Mouse (Mus musculus) C2C12 (cell line): Measurements from ENCODE around the gene Kctd6.

Experiments
- CEBPB ChIP-seq: IDR thresholded peaks from one replicate; pipeline ENCODE4 v1.6.1; 2011; ENCODE audit warnings: low read depth, mild to moderate bottlenecking, control low read depth, moderate library complexity
- CTCF ChIP-seq: IDR thresholded peaks from one replicate; pipeline ENCODE4 v1.5.1; 2011; ENCODE audit not compliant: control insufficient read depth, insufficient read depth, insufficient read length
- FOSL1 ChIP-seq: IDR thresholded peaks from one replicate; pipeline ENCODE4 v1.8.0; 2011; ENCODE audit warnings: mild to moderate bottlenecking, low read length; ENCODE audit not compliant: poor library complexity, insufficient read depth, severe bottlenecking
- MAX ChIP-seq: IDR thresholded peaks from one replicate; pipeline ENCODE4 v1.6.1; 2011; ENCODE audit warnings: mild to moderate bottlenecking, control low read depth
- MYOD1 ChIP-seq: IDR thresholded peaks from one replicate; pipeline ENCODE4 v1.6.1; 2011; ENCODE audit warnings: low read depth; ENCODE audit not compliant: control insufficient read depth, insufficient read length
- MYOG ChIP-seq: IDR thresholded peaks from one replicate; pipeline ENCODE4 v1.6.1; 2011; ENCODE audit not compliant: control insufficient read depth, insufficient read length; ENCODE audit errors: extremely low read depth
- USF1 ChIP-seq: IDR thresholded peaks from one replicate; pipeline ENCODE4 v1.6.1; 2011; ENCODE audit warnings: low read depth, mild to moderate bottlenecking, control low read depth, moderate library complexity

- TF ChIP-seq CTCF (peak; percentile 33), CEBPB (no peak), FOSL1 (no peak), MYOD1 (no peak), USF1 (no peak), MAX (no peak), MYOG (no peak)
Observed at GRCm38 (mm10) chr14:8220306-8220705, 6.4 kb downstream of the Kctd6 start.
